Mouse (Mus musculus): ENCODE measurements at regions not wholly inside any gene's neighbourhood (a gene's known extent, or its start where the extent isn't known, plus 50 kb on each side); places are given as distances from the start of the nearest gene placed in this dataset.

DNA sequence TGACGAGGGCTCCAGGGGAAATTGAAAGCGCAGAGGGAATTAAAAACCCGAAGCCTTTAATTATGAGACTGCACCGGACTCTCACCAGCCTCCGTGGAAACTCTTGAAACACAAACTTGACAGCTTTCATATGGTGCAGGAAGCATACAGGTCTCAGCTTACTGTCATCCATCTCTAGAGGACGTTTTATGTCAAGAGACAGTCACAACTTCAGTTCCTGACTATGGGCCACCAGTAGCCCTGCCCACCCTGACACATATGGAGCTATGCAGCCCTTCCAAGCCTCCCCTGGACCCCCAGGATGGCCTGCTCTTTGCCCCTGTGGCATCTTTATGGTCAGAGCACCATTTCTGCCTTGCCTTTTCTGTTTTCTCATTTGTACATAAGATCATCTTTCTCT is 530.0 kb downstream of the Vrk1 start:
- no peak for TF ChIP-seq MAX (IDR thresholded peaks at IDR 0.05)
- no peak for TF ChIP-seq CTCF (IDR thresholded peaks at IDR 0.05; ENCODE audit: control insufficient read depth, insufficient read depth, insufficient read length)
- TF ChIP-seq MYOG (IDR thresholded peaks at IDR 0.05; ENCODE audit: control insufficient read depth, extremely low read depth, insufficient read length): no peak
- TF ChIP-seq MYOD1 (IDR thresholded peaks at IDR 0.05; ENCODE audit: control insufficient read depth, insufficient read length, low read depth): no peak
- no peak for TF ChIP-seq USF1 (IDR thresholded peaks at IDR 0.05; ENCODE audit: low read depth)
- no peak for TF ChIP-seq FOSL1 (IDR thresholded peaks at IDR 0.05; ENCODE audit: insufficient read depth, low read length, poor library complexity, severe bottlenecking)
- TF ChIP-seq CEBPB (IDR thresholded peaks at IDR 0.05; ENCODE audit: low read depth): no peak
